Mouse (Mus musculus) neural tube, embryonic 13.5 days (tissue): ENCODE measurements around the gene B3galt4. TPM values are rescaled to one million over a fixed set of nuclear protein-coding genes. Genes with fewer than 3 reads are reported as not detected.
A peak's percentile ranks its signal among the peaks of the same experiment; 100 is the strongest.

ENCODE experiments used
- ATAC-seq: fragments of 200-750 bp; cut with Nextera tagmentation; 2 replicates; pipeline ENCODE4 v1.8.0; 2017; ENCODE audit warnings: low read depth, mild to moderate bottlenecking, moderate TSS enrichment, moderate library complexity
- H3K27ac ChIP-seq: fragments of 300-500 bp; sonication (generic); replicated peaks from 2 replicates; pipeline ENCODE4 v1.5.1; 2015; ENCODE audit warnings: moderate library complexity, mild to moderate bottlenecking, inconsistent platforms
- H3K27me3 ChIP-seq: fragments of 300-500 bp; sonication (generic); 2 replicates; pipeline ENCODE4 v1.6.1; 2015; ENCODE audit warnings: mild to moderate bottlenecking, inconsistent platforms
- H3K36me3 ChIP-seq: fragments of 300-500 bp; sonication (generic); 2 replicates; pipeline ENCODE4 v1.6.1; 2015; ENCODE audit warnings: mild to moderate bottlenecking, inconsistent platforms
- H3K4me1 ChIP-seq: fragments of 300-500 bp; sonication (generic); replicated peaks from 2 replicates; pipeline ENCODE4 v1.6.1; 2015; ENCODE audit warnings: inconsistent platforms
- H3K4me2 ChIP-seq: fragments of 300-500 bp; sonication (generic); 2 replicates; pipeline ENCODE4 v1.6.1; 2015; ENCODE audit warnings: inconsistent platforms, mild to moderate bottlenecking, moderate library complexity
- H3K4me3 ChIP-seq: fragments of 300-500 bp; sonication (generic); 2 replicates; pipeline ENCODE4 v1.5.1; 2015; ENCODE audit warnings: mild to moderate bottlenecking, inconsistent platforms
- H3K9ac ChIP-seq: fragments of 300-500 bp; sonication (generic); 2 replicates; pipeline ENCODE4 v1.6.1; 2015; ENCODE audit warnings: moderate library complexity, mild to moderate bottlenecking, inconsistent platforms
- H3K9me3 ChIP-seq: fragments of 300-500 bp; sonication (generic); 2 replicates; pipeline ENCODE4 v1.6.1; 2016; ENCODE audit warnings: inconsistent platforms
- WGBS: fragments of 180-500 bp; shearing (Covaris S2); methylation state at CpG from one replicate; pipeline ENCODE4 v1.1.7; 2015; 5-methylcytosine and 5-hydroxymethylcytosine counted together
- polyA plus RNA-seq: library from polyadenylated mRNA; unstranded; fragments of >200 nt; fragmentation: Nextera tagmentation; extraction: Ambion mirVana; gene quantifications from 2 replicates; pipeline ENCODE4 v1.2.1, GENCODE M21; 2015

The B3galt4 gene
- polyA plus RNA-seq, 1 experiment from 2014 or later: 11.7 TPM

DNA sequence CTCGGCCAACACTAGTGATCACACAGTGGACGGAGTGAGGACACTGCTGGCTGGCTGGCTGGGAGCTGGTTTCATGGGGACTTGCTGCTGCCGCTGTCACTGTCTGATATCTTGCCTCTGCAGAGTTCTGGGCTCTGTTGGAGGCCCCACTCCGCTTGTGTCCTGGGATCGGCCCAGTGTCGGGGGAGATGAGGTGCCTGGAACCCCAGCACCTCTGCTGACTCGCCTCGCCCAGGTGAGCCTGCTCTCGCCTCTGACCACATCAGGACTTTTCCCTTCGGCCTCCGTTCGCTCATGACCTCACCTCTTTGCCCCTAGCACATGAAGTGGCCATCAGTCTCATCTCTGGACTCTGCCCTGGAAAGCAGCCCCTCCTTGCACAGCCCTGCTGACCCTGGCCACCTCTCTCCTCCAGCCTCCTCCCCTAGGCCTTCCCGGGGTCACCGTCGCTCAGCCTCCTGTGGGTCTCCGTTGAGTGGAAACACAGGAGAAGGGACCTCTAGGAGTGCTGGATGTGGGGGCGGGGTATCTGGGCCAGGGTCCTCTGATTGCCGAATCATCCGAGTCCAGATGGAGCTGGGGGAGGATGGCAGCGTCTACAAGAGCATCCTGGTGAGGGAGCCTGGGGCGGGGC lies 15.7 kb downstream of the B3galt4 start:
- Histone ChIP-seq H3K9ac (no peak overlapping the region), H3K4me1 (peaks cover 21% of the 10 kb centered on the region), H3K27me3 (no peaks in the 10 kb centered on the region), H3K36me3 (peaks cover 47% of the 10 kb centered on the region), H3K4me3 (no peak overlapping the region), H3K27ac (no peak overlapping the region), H3K9me3 (no peaks in the 10 kb centered on the region), H3K4me2 (no peak overlapping the region)
- 90% methylated on average over 21 of the region's 21 CpGs for WGBS
- ATAC-seq: no peak

DNA sequence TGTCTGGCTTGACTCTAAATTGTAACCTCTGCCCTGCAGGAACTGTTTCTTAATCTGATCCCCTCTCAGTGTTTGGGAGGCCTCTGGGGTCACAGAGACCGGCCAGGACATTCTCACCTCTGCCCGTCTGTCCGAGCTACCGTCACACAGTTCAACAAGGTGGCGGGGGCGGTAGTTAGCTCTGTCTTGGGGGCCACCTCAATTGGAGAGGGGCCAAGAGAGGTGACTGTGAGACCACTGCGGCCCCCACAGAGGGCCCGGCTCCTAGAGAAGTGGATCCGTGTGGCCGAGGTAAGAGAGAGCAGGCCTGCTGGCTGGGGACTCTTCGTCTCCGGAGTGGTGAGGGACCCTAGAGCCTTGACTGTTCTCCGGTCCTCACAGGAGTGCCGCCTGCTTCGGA lies 18.3 kb downstream of the B3galt4 start:
- Histone ChIP-seq H3K4me2 (no peak overlapping the region), H3K4me1 (peaks cover 22% of the 10 kb centered on the region), H3K4me3 (no peak overlapping the region), H3K36me3 (peaks cover 37% of the 10 kb centered on the region), H3K27me3 (no peaks in the 10 kb centered on the region), H3K27ac (no peak overlapping the region), H3K9me3 (no peaks in the 10 kb centered on the region), H3K9ac (no peak overlapping the region)
- no peak for ATAC-seq
- WGBS: 92% methylated on average over 15 of the region's 15 CpGs

DNA sequence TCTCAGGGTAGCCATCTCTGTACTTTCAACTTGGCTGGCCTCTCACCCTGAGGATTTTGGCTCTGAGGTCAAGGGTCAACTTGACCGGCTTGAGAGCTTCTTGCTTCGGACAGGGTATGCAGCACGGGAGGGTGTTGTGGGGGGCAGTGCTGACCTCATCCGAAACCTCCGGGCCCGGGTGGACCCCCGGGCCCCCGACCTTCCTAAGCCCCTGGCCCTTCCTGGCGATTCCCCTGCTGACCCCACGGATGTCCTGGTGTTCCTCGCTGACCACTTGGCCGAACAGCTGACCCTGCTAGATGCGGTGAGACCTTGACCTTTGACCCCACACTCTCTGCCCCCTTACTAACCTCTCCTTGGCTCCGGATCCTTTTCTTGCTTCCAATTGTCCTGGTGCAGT lies 18.8 kb downstream of the B3galt4 start:
- ATAC-seq: no peak
- Histone ChIP-seq H3K27ac (no peak overlapping the region), H3K4me3 (no peak overlapping the region), H3K27me3 (no peaks in the 10 kb centered on the region), H3K9me3 (no peaks in the 10 kb centered on the region), H3K4me1 (peaks cover 25% of the 10 kb centered on the region), H3K36me3 (peaks cover 34% of the 10 kb centered on the region), H3K4me2 (no peak overlapping the region), H3K9ac (no peak overlapping the region)
- 90% methylated on average over 14 of the region's 14 CpGs for WGBS

DNA sequence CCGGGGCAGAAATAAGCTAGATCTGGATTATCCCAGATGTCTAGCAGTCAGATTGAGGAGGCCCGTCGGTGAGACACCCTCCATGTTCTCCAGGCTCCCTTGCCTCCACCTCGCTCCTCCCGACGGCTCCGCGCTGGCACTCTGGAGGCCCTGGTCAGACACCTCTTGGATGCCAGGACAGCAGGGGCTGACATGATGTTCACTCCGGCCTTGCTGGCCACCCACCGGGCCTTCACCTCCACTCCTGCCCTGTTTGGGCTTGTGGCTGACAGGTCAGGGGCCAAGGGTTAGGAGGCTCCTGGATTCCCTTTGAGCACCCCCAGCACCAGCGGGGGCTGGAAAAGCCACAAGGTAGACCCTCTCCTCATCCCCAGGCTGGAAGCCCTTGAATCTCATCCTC lies 19.3 kb downstream of the B3galt4 start:
- ATAC-seq: no peak
- H3K4me2 ChIP-seq: no peak overlapping the region
- WGBS: 93% methylated on average over 11 of the region's 11 CpGs
- H3K27ac ChIP-seq: no peak overlapping the region
- H3K4me3 ChIP-seq: no peak overlapping the region
- H3K27me3 ChIP-seq: no peaks in the 10 kb centered on the region
- H3K9ac ChIP-seq: no peak overlapping the region
- no peaks in the 10 kb centered on the region for H3K9me3 ChIP-seq
- peaks cover 25% of the 10 kb centered on the region for H3K4me1 ChIP-seq
- H3K36me3 ChIP-seq: peaks cover 34% of the 10 kb centered on the region

DNA sequence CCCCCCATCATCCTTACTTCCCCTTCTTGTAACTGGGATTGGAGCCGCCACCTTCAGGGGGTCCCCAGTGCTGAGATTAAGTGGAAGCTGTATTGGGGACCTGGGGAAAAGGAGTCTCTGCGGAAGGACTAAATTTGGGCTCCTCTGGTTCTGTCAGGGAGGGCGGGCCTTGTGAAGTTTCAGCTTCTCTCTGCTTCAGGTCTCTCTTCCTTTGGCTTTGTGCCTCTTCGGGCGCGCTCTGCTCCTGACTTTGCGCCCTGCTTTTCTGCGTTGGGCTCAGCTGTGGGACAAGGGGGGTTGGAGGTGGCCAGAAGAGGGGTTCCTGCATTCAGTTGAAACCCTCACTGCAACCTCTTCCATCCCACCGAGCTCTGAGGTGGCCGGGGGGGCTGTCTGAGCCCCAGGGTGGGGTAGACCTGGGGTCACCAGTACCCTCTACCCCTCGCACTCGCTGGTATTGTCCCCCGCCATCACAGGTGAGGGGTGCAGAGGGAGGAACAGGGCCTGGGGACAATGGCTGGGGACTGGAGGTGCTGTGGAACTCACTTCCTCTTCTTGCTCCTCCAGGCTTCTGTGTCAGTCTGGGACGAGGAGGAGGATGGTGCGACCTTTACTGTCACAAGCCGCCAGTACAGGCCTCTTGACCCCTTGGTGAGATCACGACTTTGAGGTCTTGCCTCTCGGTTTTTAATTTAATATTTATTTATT lies 20.0 kb downstream of the B3galt4 start:
- Histone ChIP-seq H3K9ac (peak overlapping the region; percentile 97), H3K9me3 (no peaks in the 10 kb centered on the region), H3K4me3 (peak overlapping the region; percentile 94), H3K4me2 (peak overlapping the region; percentile 99), H3K27ac (peak overlapping the region; percentile 98; the same call in 1 of the 2 replicates), H3K4me1 (peaks cover 25% of the 10 kb centered on the region), H3K27me3 (no peaks in the 10 kb centered on the region), H3K36me3 (peaks cover 32% of the 10 kb centered on the region)
- WGBS: 35% methylated on average over 18 of the region's 18 CpGs
- ATAC-seq: no peak

DNA sequence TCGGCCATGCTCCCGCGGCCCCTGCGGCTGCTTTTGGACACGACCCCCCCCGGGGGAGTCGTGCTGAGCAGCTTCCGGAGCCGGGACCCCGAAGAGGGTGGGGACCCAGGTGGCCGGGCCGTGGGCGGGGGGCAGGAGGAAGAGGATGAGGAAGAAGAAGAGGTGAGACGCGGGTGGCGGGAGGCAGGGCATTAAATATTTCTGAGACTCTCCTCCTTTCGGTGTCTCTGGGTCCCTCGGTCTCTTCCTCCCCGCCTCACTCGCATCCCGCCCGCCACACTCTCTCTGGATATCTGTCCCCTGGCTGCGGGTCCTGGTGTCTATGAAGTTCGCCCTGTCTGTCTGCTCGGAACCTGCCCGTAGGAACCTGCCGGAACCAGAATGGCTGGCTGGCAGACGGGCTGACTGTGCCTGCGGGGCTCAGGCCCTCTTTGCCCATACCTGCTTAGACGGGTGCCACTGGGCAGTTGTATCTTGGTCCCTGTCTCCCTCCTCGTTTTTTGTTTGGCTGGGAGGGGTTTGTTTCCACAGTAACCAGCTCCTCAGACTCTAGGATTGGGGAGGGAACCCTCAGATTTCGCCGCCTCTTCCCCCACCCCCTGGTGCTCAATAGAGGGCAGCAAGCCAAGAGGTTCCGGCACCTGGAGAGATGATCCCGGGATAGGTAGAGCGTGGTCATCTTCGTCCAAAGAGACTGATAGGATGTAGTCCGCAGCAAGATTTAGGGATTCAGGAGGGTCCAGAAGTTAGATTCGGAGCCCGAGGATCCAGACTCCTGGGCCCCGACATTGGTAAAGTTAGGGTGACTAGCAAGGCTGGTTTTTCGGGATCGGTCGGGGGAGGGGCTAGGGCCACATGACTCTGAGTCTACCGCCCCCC lies 20.8 kb downstream of the B3galt4 start:
- Histone ChIP-seq H3K4me3 (peak overlapping the region; percentile 94), H3K36me3 (peaks cover 33% of the 10 kb centered on the region), H3K4me1 (peaks cover 25% of the 10 kb centered on the region), H3K4me2 (peak overlapping the region; percentile 99), H3K9me3 (no peaks in the 10 kb centered on the region), H3K9ac (peak overlapping the region; percentile 97), H3K27ac (peak overlapping the region; percentile 98), H3K27me3 (no peaks in the 10 kb centered on the region)
- WGBS: under 1% methylated on average over 45 of the region's 45 CpGs
- peak; percentile 13; the same call in 1 of the 2 replicates for ATAC-seq

DNA sequence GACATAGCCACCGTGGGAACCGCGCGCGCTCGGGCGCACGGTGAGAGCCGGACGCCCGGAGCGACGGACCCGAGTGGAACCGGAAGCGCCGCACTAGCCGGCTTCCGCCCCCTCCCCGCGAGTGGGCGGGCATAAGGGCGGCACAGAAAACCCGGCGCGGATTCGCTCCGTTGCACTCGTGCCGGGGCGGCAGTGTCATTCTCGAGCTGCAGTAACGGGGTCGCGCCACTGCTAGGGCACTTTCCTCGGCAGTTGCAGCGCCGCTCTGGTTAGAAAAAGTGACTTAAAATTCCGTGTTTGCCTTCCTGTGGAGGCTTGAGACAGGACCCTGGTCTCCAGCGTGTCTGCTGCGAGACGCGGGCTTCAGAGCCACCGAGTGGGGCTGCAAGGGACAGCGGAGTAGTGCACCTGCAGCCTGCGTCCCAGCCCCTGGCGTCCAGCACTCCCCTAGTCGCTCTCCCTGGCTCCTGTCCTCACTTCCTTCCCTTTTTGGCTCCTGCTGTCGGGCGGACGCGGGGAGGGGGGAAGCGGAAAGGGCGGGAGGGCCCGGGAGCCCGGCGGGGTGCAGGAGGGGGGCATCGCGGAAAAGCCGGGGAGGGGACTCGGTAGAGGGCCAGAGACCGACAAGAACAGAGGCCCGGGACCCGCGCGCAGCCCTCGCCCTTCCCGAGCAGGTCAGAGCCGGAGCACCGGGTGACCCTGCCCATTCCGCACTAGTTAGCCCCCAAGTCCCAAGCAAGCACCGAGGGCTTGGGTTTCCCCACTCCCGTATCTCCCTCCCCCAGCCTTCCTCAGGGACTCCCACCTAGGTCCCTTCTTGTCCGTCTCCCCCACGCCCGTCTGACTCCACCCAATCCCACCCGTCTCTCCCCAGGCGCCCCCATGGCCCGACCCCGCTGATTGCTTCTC lies 21.7 kb downstream of the B3galt4 start, which contains the start of gene Rgl2:
Rgl2 (plus strand) TSS at position 173 of the 909 bp plus-strand sequence.
- Histone ChIP-seq H3K27ac (peak within 1 kb of the TSS; percentile 98), H3K4me1 (peaks cover 25% of the 10 kb centered on the region), H3K4me2 (peak within 1 kb of the TSS; percentile 99), H3K36me3 (peaks cover 33% of the 10 kb centered on the region), H3K4me3 (peak within 1 kb of the TSS; percentile 94), H3K9me3 (no peaks in the 10 kb centered on the region), H3K27me3 (no peaks in the 10 kb centered on the region), H3K9ac (peak within 1 kb of the TSS; percentile 97)
- WGBS: under 1% methylated on average over 77 of the region's 80 CpGs
- peak; percentile 74 for ATAC-seq

DNA sequence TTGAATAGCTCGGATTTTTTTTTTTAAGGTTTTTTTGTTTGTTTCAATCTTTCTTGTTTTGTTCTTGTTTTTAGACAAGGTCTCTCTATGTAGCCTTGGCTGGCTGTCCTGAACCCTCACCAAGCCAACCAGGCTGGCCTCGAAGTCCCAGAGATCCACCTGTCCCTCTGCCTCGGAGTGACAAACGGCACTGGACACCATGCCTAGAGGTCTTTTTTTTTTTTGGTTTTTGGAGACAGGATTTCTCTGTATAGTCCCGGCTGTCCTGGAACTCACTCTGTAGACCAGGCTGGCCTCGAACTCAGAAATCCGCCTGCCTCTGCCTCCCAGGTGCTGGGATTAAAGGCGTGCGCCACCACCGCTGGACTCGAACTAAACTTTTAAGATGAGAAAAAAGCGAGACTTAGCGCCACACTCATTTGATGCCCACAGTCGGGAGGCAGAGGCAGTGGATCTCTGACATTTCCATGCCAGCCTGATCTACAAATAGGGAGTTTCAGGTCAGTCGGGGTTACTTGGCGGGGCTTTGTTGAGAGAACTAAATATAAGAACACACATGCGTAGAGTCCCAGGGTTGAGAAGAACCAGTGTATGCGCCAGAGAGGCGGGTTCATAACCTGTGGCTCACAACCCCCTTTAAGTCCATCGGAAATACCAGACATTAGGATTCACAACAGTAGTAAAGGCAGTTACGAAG lies 22.9 kb downstream of the B3galt4 start:
- H3K27me3 ChIP-seq: no peaks in the 10 kb centered on the region
- peak overlapping the region; percentile 99 for H3K4me2 ChIP-seq
- peak overlapping the region; percentile 98; the same call in 1 of the 2 replicates for H3K27ac ChIP-seq
- H3K4me3 ChIP-seq: peak overlapping the region; percentile 94
- peaks cover 25% of the 10 kb centered on the region for H3K4me1 ChIP-seq
- ATAC-seq: no peak
- H3K36me3 ChIP-seq: peaks cover 28% of the 10 kb centered on the region
- peak overlapping the region; percentile 97 for H3K9ac ChIP-seq
- 66% methylated on average over 21 of the region's 21 CpGs for WGBS
- H3K9me3 ChIP-seq: no peaks in the 10 kb centered on the region

DNA sequence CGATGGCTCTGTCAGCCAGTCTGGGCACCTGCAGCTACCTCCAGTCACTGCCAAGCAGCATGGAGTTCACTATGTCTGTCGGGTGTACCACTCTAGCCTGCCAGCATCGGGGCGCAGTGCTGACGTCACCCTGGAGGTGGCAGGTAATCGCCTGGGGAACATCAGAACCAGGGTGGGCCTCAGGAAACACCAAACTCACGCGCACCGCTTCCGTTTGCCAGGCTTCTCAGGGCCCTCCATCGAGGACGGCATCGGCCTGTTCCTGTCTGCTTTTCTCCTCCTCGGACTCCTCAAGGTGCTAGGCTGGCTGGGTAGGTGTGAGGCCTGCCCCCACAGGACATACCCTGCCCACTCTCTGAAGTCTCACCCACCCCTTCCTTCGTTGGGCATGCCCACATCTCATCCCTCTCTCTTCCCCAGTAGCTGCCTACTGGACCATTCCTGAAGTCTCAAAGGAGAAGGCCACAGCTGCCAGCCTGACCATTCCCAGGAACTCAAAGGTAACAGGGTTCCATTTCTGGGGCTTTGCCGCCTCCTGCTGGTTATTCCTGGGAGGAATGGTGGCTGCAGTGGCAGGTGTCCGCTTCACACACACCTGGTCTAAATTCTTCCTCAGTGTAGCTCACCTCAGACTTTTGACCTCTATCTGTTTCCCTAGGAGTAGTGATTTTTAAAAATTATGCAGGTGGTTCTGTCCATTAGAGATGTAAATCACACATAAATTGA lies 24.9 kb downstream of the B3galt4 start:
- no peaks in the 10 kb centered on the region for H3K27me3 ChIP-seq
- H3K4me1 ChIP-seq: peaks cover 24% of the 10 kb centered on the region
- no peak for ATAC-seq
- H3K9ac ChIP-seq: no peak overlapping the region
- no peaks in the 10 kb centered on the region for H3K9me3 ChIP-seq
- no peak overlapping the region for H3K4me2 ChIP-seq
- no peak overlapping the region for H3K27ac ChIP-seq
- no peak overlapping the region for H3K4me3 ChIP-seq
- WGBS: 79% methylated on average over 17 of the region's 17 CpGs
- H3K36me3 ChIP-seq: peaks cover 22% of the 10 kb centered on the region

DNA sequence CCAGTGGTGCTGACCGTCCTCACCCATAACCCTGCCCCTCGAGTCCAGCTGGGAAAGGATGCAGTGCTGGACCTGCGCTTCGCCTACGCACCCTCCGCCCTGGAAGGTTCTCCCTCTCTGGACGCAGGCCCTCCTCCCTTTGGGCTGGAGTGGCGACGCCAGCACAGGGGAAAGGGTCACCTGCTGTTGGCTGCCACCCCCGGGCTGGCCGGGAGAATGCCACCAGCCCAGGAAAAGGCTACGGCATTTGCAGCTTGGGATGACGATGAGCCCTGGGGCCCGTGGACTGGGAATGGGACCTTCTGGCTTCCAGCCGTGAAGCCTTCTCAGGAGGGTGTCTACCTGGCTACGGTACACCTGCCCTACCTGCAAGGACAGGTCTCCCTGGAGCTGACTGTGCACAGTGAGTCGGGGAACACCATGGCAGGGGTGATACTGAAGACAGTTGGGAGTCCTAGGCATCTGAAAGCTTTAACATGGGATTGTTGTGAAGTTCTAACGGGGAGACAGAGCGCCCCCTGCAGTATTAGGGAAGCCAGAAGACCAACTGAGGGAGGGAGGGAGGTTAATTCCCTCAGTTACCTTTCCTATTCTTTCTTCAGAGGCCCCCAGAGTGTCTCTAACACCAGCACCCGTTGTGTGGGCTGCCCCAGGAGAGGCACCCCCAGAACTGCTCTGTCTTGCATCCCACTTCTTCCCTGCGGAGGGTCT lies 25.7 kb downstream of the B3galt4 start:
- H3K27ac ChIP-seq: no peak overlapping the region
- ATAC-seq: no peak
- H3K4me1 ChIP-seq: peaks cover 24% of the 10 kb centered on the region
- H3K36me3 ChIP-seq: peaks cover 22% of the 10 kb centered on the region
- no peaks in the 10 kb centered on the region for H3K9me3 ChIP-seq
- H3K9ac ChIP-seq: no peak overlapping the region
- H3K4me3 ChIP-seq: no peak overlapping the region; the same call in 1 of the 2 replicates
- H3K4me2 ChIP-seq: no peak overlapping the region
- no peaks in the 10 kb centered on the region for H3K27me3 ChIP-seq
- WGBS: 83% methylated on average over 21 of the region's 21 CpGs
